Mouse (Mus musculus) hindbrain, embryonic 16.5 days (tissue): ENCODE results near the gene Ice2. TPM values are rescaled to one million over a fixed set of nuclear protein-coding genes. Genes with fewer than 3 reads are reported as not detected.

ENCODE experiments used
- ATAC-seq: fragments of 200-750 bp; cut with Nextera tagmentation; 2 replicates; pipeline ENCODE4 v1.8.0; 2017; ENCODE audit warnings: moderate TSS enrichment, moderate library complexity
- H3K27ac ChIP-seq: fragments of 300-500 bp; sonication (generic); 2 replicates; pipeline ENCODE4 v1.5.1; 2014; ENCODE audit warnings: low read depth, mild to moderate bottlenecking, control low read depth, low read length, moderate library complexity
- H3K27me3 ChIP-seq: fragments of 300-500 bp; sonication (generic); replicated peaks from 2 replicates; pipeline ENCODE4 v1.6.1; 2014; ENCODE audit warnings: low read length; ENCODE audit not compliant: control insufficient read depth, insufficient read depth
- H3K36me3 ChIP-seq: fragments of 300-500 bp; sonication (generic); 2 replicates; pipeline ENCODE4 v1.6.1; 2014; ENCODE audit warnings: mild to moderate bottlenecking, low read length, moderate library complexity, mixed read lengths; ENCODE audit not compliant: control insufficient read depth, insufficient read depth
- H3K4me1 ChIP-seq: fragments of 300-500 bp; sonication (generic); 2 replicates; pipeline ENCODE4 v1.6.1; 2014; ENCODE audit warnings: low read depth, low read length; ENCODE audit not compliant: control insufficient read depth, insufficient read depth
- H3K4me2 ChIP-seq: fragments of 300-500 bp; sonication (generic); 2 replicates; pipeline ENCODE4 v1.6.1; 2014; ENCODE audit warnings: mild to moderate bottlenecking, low read length, control low read depth, moderate library complexity
- H3K4me3 ChIP-seq: fragments of 300-500 bp; sonication (generic); 2 replicates; pipeline ENCODE4 v1.5.1; 2014; ENCODE audit warnings: mild to moderate bottlenecking, low read length, control low read depth, moderate library complexity
- H3K9ac ChIP-seq: fragments of 300-500 bp; sonication (generic); 2 replicates; pipeline ENCODE4 v1.6.1; 2014; ENCODE audit warnings: low read depth, mild to moderate bottlenecking, control low read depth, low read length, moderate library complexity
- H3K9me3 ChIP-seq: fragments of 300-500 bp; sonication (generic); 2 replicates; pipeline ENCODE4 v1.6.1; 2014; ENCODE audit warnings: mild to moderate bottlenecking, low read length, moderate library complexity; ENCODE audit not compliant: control insufficient read depth
- WGBS: fragments of 180-500 bp; shearing (Covaris S2); extraction: QIAGEN DNeasy Blood & Tissue Kit; methylation state at CpG from one replicate; pipeline ENCODE4 v1.1.7; 2014; 5-methylcytosine and 5-hydroxymethylcytosine counted together
- polyA plus RNA-seq: library from polyadenylated mRNA; unstranded; fragments of >200 nt; fragmentation: Nextera tagmentation; extraction: Ambion mirVana; gene quantifications from 2 replicates; pipeline ENCODE4 v1.2.1, GENCODE M21; 2015

The Ice2 gene
- polyA plus RNA-seq, 1 experiment from 2014 or later: 8.3 TPM

DNA sequence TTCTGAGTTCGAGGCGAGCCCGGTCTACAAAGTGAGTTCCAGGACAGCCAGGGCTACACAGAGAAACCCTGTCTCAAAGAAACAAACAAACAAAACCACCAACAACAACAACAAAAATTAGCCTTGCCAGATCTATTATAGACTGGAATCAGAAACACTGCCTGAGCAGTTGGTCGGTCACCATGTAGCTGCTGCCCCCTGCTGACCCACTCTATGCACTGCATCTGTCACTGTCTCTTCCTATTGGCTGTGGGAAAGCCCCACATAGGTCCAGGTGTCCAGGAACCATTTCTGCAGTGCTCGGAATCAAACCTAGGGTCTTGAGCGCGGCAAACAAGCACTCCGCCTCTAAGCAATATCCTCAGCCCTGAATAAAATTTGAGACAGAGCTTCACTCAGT lies 29.6 kb upstream of the Ice2 start:
- no peaks in the 10 kb centered on the region; the same call in 1 of the 2 replicates for H3K4me1 ChIP-seq
- H3K4me2 ChIP-seq: no peak overlapping the region
- H3K27me3 ChIP-seq: no peaks in the 10 kb centered on the region
- no peak overlapping the region for H3K9ac ChIP-seq
- no peak overlapping the region for H3K4me3 ChIP-seq
- no peak; the same call in 1 of the 2 replicates for ATAC-seq
- H3K9me3 ChIP-seq: no peaks in the 10 kb centered on the region
- no peaks in the 10 kb centered on the region for H3K36me3 ChIP-seq
- no peak overlapping the region for H3K27ac ChIP-seq
- WGBS: 76% methylated on average over 8 of the region's 8 CpGs

DNA sequence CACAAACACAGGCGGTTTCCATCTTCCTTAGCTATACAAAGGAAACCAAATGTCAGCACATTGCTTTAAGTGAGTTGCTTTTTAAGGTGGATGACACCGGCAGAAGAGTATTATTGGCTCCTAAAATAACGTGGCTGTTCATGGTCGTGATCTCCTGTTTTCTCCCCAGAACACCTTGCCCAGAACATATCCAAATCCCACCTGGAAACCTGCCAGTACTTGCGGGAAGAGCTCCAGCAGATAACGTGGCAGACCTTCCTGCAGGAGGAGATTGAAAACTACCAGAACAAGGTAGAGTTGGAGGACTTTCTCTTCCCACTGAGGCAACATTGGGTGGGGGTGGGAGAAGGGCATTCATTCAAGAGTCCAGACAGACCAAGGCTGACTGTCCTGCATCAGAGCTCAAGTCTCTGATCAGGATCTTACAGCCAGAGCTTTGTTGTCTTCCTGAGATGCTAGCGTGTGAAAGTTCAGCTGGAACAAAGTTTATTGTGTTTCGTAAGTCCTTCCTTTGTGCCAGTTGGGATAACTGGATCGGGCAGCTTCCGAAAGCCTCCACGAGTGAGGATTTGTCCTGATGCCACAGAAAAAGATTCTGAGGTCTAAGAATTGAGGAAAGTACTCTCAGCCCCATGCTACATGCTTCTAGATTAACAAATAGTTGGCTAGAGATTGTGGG lies 26.5 kb upstream of the Ice2 start:
- Histone ChIP-seq H3K9me3 (no peaks in the 10 kb centered on the region), H3K9ac (no peak overlapping the region), H3K36me3 (no peaks in the 10 kb centered on the region), H3K27ac (no peak overlapping the region), H3K27me3 (no peaks in the 10 kb centered on the region), H3K4me1 (no peaks in the 10 kb centered on the region; the same call in 1 of the 2 replicates), H3K4me3 (no peak overlapping the region), H3K4me2 (no peak overlapping the region)
- no peak for ATAC-seq
- 81% methylated on average over 11 of the region's 11 CpGs for WGBS

DNA sequence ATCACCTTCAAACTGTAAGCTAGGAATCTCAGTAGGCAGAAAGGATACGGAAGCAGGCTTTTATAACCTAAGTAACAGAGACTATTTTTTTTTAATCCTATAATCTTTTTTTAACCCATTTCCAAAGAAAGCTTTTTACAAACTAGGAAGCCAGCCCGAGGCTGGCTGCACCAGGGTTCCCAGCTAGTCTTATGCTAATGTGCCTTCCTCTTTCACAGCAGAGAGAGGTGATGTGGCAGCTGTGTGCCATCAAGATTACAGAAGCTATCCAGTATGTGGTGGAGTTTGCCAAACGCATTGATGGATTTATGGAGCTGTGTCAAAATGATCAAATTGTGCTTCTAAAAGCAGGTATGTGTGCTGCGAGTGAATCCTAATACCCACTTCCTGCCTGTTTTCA lies 24.8 kb upstream of the Ice2 start:
- Histone ChIP-seq H3K27ac (no peak overlapping the region), H3K27me3 (no peaks in the 10 kb centered on the region), H3K4me2 (no peak overlapping the region), H3K9me3 (no peaks in the 10 kb centered on the region), H3K4me1 (no peaks in the 10 kb centered on the region; the same call in 1 of the 2 replicates), H3K9ac (no peak overlapping the region), H3K4me3 (no peak overlapping the region), H3K36me3 (no peaks in the 10 kb centered on the region)
- WGBS: 37% methylated on average over 4 of the region's 4 CpGs
- no peak for ATAC-seq

DNA sequence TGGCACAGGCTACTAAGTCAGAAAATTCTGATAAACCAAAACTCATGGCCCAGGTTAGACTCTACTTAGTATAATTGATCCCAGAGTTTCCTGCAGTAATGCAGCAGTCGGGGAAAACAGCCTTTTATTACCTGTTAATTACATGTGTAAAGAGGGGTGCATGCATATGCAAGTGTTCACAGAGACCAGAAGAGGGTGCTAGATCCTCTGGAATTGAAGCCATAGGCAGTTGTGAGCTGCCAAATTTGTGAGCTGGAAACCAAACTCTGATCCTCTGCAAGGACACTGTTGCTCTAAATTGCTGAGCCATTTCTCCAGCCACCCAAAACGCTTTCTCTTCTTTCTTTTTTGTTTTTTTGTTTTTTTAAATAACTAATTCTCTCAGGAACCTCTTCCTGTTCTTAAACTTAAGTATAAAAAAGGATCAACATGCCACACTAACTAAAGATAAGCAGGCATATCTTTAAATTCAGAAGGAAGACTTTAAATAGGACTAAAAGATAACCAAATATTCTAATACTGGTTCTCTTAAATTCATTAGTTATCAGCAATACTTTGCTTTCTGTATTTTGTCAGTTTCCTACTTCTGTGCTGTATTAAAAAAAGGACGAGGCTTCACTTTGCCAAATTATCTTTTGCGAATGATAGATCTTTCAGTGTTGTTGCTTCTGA lies 20.6 kb upstream of the Ice2 start:
- H3K36me3 ChIP-seq: peaks cover 3% of the 10 kb centered on the region; the same call in 1 of the 2 replicates
- 91% methylated on average over 4 of the region's 4 CpGs for WGBS
- no peak overlapping the region for H3K4me2 ChIP-seq
- no peak overlapping the region for H3K4me3 ChIP-seq
- no peak overlapping the region for H3K9ac ChIP-seq
- H3K27ac ChIP-seq: no peak overlapping the region
- no peaks in the 10 kb centered on the region for H3K27me3 ChIP-seq
- H3K9me3 ChIP-seq: no peaks in the 10 kb centered on the region
- no peak for ATAC-seq
- no peaks in the 10 kb centered on the region; the same call in 1 of the 2 replicates for H3K4me1 ChIP-seq

DNA sequence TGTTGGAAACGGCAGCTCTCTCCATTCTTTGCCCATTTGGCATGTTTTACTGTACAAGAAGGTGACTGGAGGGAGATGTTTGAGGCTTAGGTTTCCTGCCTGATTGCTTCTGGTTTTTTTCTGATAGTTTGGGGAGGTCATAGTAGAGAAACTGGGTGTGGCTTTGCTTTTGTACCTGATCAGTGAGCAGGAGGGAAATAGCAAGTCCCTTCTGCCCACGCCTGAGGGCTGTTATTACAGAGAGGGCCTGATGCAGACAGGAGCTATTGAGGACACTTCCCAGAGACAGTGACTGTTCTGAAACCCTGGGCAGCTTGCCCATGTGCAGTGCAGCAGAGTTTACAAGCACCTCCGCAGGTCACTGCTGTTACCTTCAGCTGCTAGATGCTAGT lies 20.1 kb upstream of the Ice2 start:
- Histone ChIP-seq H3K4me3 (no peak overlapping the region), H3K9me3 (no peaks in the 10 kb centered on the region), H3K27ac (no peak overlapping the region), H3K4me2 (no peak overlapping the region), H3K27me3 (no peaks in the 10 kb centered on the region), H3K36me3 (peaks cover 3% of the 10 kb centered on the region; the same call in 1 of the 2 replicates), H3K4me1 (no peaks in the 10 kb centered on the region; the same call in 1 of the 2 replicates), H3K9ac (no peak overlapping the region)
- WGBS: 89% methylated on average over 3 of the region's 3 CpGs
- ATAC-seq: no peak

DNA sequence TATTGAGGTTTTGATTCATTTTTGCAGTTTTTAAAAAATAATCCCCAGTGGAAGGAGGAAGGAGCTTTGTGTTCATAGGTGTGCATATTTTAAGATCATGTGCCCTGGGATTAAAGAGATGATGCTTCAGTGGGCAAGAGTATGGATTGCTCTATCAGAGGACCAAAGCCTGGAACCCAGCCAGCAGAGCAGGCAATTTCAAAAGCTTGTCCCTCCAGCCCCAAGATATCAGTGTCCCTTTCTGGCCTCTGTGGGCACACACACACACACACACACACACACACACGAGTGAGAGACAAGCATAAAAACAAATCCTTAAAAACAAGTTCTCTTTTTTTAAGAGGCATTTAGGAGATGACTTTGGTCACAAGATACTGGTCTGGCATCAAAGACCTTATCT lies 17.2 kb upstream of the Ice2 start:
- Histone ChIP-seq H3K4me2 (no peak overlapping the region), H3K27ac (no peak overlapping the region), H3K27me3 (no peaks in the 10 kb centered on the region), H3K4me3 (no peak overlapping the region), H3K9ac (no peak overlapping the region), H3K36me3 (peaks cover 3% of the 10 kb centered on the region; the same call in 1 of the 2 replicates), H3K9me3 (no peaks in the 10 kb centered on the region), H3K4me1 (no peaks in the 10 kb centered on the region)
- no peak for ATAC-seq
- 84% methylated on average over 1 of the region's 1 CpGs for WGBS

DNA sequence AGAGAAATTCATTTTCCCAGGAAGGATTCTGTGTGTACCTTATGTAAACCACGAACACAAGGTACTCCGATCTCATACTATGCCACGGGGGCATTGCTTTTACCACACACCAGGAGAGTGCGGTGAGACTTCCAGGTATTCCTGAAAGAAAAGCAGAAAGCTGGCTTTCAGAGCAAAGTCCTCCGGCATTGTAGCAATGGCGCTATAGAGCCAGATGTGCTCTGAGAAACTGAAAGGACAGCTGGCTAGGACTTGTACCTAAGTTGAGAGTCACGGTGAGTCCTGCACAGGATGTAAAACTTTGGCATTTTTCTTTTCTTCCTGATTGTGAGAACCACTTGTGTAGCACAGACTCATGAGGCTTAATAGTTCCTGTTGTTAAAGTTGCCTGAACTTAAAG lies 16.0 kb upstream of the Ice2 start:
- Histone ChIP-seq H3K36me3 (peaks cover 3% of the 10 kb centered on the region; the same call in 1 of the 2 replicates), H3K9me3 (no peaks in the 10 kb centered on the region), H3K27ac (no peak overlapping the region), H3K4me1 (no peaks in the 10 kb centered on the region), H3K4me3 (no peak overlapping the region), H3K4me2 (no peak overlapping the region), H3K9ac (no peak overlapping the region), H3K27me3 (no peaks in the 10 kb centered on the region)
- ATAC-seq: no peak
- WGBS: 64% methylated on average over 7 of the region's 7 CpGs

DNA sequence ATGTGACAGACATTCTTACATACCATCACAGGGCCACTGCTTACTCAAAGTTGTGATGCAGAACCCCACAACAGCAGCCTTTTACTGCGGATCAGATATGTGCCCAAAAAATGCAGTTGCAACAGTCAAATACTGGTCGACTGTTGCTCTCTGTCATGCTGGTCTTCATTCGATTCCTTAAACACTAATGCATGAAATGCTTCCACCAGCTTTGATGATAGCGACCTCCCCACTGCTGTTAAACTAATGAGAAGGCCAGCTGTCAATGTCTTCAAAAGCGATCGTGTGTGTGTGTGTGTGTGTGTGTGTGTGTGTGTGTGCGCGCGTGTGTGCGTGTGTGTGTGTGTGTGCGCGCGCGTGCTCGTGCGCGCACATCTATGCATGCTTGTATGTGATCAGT lies 13.2 kb upstream of the Ice2 start:
- H3K9me3 ChIP-seq: no peaks in the 10 kb centered on the region
- ATAC-seq: no peak
- WGBS: 86% methylated on average over 17 of the region's 17 CpGs
- no peaks in the 10 kb centered on the region for H3K36me3 ChIP-seq
- H3K4me1 ChIP-seq: no peaks in the 10 kb centered on the region
- H3K27me3 ChIP-seq: no peaks in the 10 kb centered on the region
- H3K9ac ChIP-seq: no peak overlapping the region
- no peak overlapping the region for H3K4me2 ChIP-seq
- H3K4me3 ChIP-seq: no peak overlapping the region
- H3K27ac ChIP-seq: no peak overlapping the region

DNA sequence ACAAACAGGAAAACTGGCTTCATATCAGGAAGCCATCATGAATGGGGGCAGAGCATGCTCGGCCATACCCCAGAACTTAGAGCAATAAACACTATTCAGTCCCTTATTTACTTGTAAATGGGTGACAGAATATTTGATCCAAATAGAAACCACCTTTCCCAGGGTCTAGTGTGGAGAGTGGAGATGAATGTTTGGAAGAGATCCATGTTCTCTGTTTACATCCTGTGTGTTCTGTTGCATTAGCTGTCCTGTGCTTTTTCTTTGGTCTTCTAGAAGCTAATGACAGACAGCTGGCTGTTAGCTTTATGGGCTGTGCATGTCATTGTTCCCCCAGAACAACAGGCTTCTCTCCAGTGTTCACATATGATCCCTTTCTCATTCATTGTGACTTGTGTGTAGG lies 12.8 kb upstream of the Ice2 start:
- ATAC-seq: no peak
- H3K9me3 ChIP-seq: no peaks in the 10 kb centered on the region
- H3K4me1 ChIP-seq: no peaks in the 10 kb centered on the region
- H3K9ac ChIP-seq: no peak overlapping the region
- 77% methylated on average over 1 of the region's 1 CpGs for WGBS
- no peaks in the 10 kb centered on the region for H3K36me3 ChIP-seq
- no peak overlapping the region for H3K4me3 ChIP-seq
- H3K27me3 ChIP-seq: no peaks in the 10 kb centered on the region
- no peak overlapping the region for H3K4me2 ChIP-seq
- no peak overlapping the region for H3K27ac ChIP-seq
